Mouse (Mus musculus) thymus, adult 2 months (tissue): ENCODE measurements around the gene Cox19. TPM values are rescaled to one million over a fixed set of nuclear protein-coding genes. Genes with fewer than 3 reads are reported as not detected.
A peak's percentile ranks its signal among the peaks of the same experiment; 100 is the strongest.

Experiments used
- DNase-seq: peaks from one replicate; pipeline ENCODE4 v3.0.0; 2021
- H3K27ac ChIP-seq: fragments of 200-500 bp; 2 replicates; pipeline ENCODE4 v1.5.1; 2012; ENCODE audit warnings: low read length, control low read depth; ENCODE audit not compliant: control insufficient read depth, insufficient read depth
- H3K27me3 ChIP-seq: fragments of 200-500 bp; 2 replicates; pipeline ENCODE4 v1.6.1; 2012; ENCODE audit warnings: mild to moderate bottlenecking, low read length, moderate library complexity, mixed read lengths; ENCODE audit not compliant: control insufficient read depth, insufficient read depth
- H3K36me3 ChIP-seq: fragments of 200-500 bp; 2 replicates; pipeline ENCODE4 v1.6.1; 2012; ENCODE audit warnings: mild to moderate bottlenecking, low read length, moderate library complexity; ENCODE audit not compliant: control insufficient read depth, insufficient read depth
- H3K4me1 ChIP-seq: fragments of 200-500 bp; replicated peaks from 2 replicates; pipeline ENCODE4 v1.6.1; 2012; ENCODE audit warnings: low read length; ENCODE audit not compliant: control insufficient read depth, insufficient read depth
- H3K4me3 ChIP-seq: fragments of 200-500 bp; 2 replicates; pipeline ENCODE4 v1.5.1; 2012; ENCODE audit warnings: mild to moderate bottlenecking, low read length, control low read depth, moderate library complexity; ENCODE audit not compliant: control insufficient read depth, insufficient read depth
- CTCF ChIP-seq: fragments of 200-500 bp; IDR thresholded peaks from 2 replicates; pipeline ENCODE4 v1.5.1; 2012; ENCODE audit warnings: mild to moderate bottlenecking, control low read depth, low read length, moderate library complexity, borderline replicate concordance; ENCODE audit not compliant: control insufficient read depth, poor library complexity, insufficient read depth; ENCODE audit errors: extremely low read depth
- POLR2A ChIP-seq: fragments of 200-500 bp; IDR thresholded peaks from 2 replicates; pipeline ENCODE4 v1.6.1; 2012; ENCODE audit warnings: mild to moderate bottlenecking, low read length, control low read depth, moderate library complexity; ENCODE audit not compliant: control insufficient read depth, poor library complexity, insufficient read depth; ENCODE audit errors: extremely low read depth
- WGBS: fragments of 180-500 bp; shearing (Covaris S2); methylation state at CpG from one replicate; pipeline ENCODE4 v1.1.7; 2018; 5-methylcytosine and 5-hydroxymethylcytosine counted together
- polyA plus RNA-seq: library from polyadenylated mRNA; depleted of rRNA; stranded (reverse); fragments of >200 nt; gene quantifications from 2 replicates; pipeline ENCODE4 v1.2.3, GENCODE M21; 2012

The Cox19 gene
- polyA plus RNA-seq, 1 experiment: 99.2 TPM

DNA sequence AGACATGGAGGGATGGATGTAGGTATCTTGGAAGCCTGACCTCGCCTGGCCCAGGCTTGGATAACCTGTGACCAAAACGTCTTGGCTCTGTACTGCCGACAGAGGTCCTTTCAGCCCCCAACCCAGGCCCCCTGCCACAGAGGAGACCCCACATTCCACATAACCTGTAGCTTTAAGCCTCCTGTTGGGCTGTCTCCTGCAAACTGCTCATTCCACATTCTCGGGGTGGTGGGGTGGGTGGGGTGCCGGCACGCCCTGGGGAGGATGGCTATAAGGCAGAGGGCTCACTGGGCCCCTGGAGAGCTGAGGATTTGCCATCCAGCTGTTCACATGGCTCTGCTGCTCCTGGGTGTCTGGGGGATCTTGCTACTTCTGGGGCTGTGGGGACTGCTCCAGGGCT is 1.1 kb upstream of the Cox19 start, which contains the start of gene Cyp2w1:
Cyp2w1 (plus strand) TSS at position 301 of the 400 bp plus-strand sequence.
- 91% methylated on average over 6 of the region's 6 CpGs for WGBS
- no peak within 1 kb of the TSS for H3K27ac ChIP-seq
- no peaks in the 10 kb centered on the region for H3K27me3 ChIP-seq

DNA sequence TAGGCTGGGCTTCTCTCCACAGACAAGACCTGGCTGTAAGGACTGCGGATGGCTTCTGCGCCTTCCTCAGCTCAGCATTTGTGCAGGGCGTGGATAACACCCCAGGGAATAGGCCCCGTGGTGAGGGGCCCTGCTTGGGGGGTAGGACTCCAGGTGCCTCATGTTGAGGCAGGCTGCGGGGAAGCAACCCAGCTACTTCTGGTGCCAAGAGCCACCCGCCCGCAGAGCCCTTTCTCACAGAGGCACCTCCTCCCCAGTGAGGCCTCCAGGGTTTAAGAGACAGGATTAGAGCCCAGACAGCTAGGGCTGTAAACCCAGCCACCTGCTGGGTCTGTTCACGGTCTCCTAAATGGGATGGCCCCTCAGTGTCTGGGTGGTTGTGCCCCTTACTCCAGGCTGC is 410 bp upstream of the Cox19 start:
- Histone ChIP-seq H3K36me3 (no peaks in the 10 kb centered on the region), H3K27me3 (no peaks in the 10 kb centered on the region), H3K4me3 (no peak overlapping the region), H3K27ac (no peak overlapping the region), H3K4me1 (no peaks in the 10 kb centered on the region)
- TF ChIP-seq CTCF (no peak), POLR2A (no peak)
- 62% methylated on average over 8 of the region's 8 CpGs for WGBS
- no peak for DNase-seq

More for the DNA sequence above, 1.1 kb upstream of the Cox19 start, which contains the start of gene Cyp2w1:
- Histone ChIP-seq H3K4me3 (no peak within 1 kb of the TSS), H3K36me3 (no peaks in the 10 kb centered on the region), H3K4me1 (no peaks in the 10 kb centered on the region)
- no peak for DNase-seq
- no peak for TF ChIP-seq CTCF
- TF ChIP-seq POLR2A: no peak

DNA sequence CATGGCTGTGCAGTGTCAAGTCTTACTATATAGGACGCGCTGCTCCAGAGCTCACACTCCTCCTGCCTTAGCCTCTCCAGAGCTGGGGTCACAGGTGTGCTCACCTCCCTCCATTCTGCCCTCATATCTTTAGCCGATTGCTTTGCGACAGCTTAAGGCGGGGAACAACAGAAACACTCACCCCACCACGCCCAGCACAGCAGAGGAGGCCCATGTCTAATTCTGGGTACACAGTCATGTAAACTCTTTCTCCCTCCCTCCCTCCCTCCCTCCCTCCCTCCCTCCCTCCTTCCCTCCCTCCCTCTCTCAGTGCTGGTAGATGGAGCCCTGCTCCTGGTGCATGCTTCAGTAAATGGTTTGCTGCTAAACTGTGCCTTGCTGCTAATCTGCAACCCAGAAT is 1.5 kb downstream of the Cox19 start:
- no peak for DNase-seq
- TF ChIP-seq CTCF (no peak), POLR2A (no peak)
- WGBS: 87% methylated on average over 6 of the region's 6 CpGs
- H3K27ac ChIP-seq: no peak overlapping the region
- no peaks in the 10 kb centered on the region for H3K36me3 ChIP-seq
- no peak overlapping the region for H3K4me3 ChIP-seq
- no peaks in the 10 kb centered on the region for H3K27me3 ChIP-seq
- 0 out of 2 replicates have a peak, but pooled peaks cover 3% of the 10 kb centered on the region for H3K4me1 ChIP-seq

DNA sequence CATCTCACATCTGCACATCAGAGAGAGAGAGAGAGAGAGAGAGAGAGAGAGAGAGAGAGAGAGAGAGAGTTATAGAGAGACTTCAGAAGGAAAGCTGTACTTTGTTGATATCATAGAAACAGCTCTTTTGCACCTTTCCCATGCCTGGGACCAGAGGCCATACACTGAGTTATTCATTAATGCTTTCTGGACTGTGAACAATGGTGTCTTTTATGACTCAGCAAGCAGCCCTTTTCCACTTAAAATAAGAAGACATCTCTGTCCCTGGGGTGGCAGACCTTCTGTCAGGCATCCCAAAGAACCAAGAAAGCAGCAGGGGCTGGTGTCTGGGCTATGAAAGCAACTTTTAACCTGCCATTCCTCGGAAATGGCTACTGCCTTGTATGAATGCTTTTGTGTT is 4.0 kb downstream of the Cox19 start:
- DNase-seq: no peak
- 93% methylated on average over 1 of the region's 1 CpGs for WGBS
- H3K36me3 ChIP-seq: peaks cover under 1% of the 10 kb centered on the region; the same call in 1 of the 2 replicates
- TF ChIP-seq CTCF (no peak), POLR2A (no peak)
- H3K4me3 ChIP-seq: no peak overlapping the region
- no peak overlapping the region for H3K27ac ChIP-seq
- H3K4me1 ChIP-seq: peaks cover 14% of the 10 kb centered on the region
- no peaks in the 10 kb centered on the region for H3K27me3 ChIP-seq

DNA sequence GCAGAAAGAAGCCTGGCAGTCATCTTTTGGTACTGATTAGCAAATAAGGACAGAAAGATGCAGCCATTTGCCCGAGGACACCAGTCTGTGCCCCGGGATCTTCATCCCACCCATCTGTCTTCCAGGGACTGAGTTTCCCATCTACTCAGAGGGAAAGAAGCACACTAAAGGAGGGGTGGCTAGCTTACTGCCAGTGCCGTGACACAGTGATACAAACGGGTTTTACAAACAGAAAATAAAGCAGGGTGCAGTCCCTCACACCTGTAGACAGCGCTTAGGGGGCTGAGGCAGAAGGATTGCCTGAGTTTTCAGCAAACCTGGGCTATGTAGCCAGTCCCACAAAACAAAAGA is 5.9 kb downstream of the Cox19 start:
- Histone ChIP-seq H3K4me1 (peaks cover 14% of the 10 kb centered on the region), H3K4me3 (no peak overlapping the region), H3K27ac (no peak overlapping the region), H3K27me3 (no peaks in the 10 kb centered on the region), H3K36me3 (peaks cover 10% of the 10 kb centered on the region)
- 15% methylated on average over 5 of the region's 5 CpGs for WGBS
- no peak for DNase-seq
- TF ChIP-seq POLR2A (no peak), CTCF (no peak)

DNA sequence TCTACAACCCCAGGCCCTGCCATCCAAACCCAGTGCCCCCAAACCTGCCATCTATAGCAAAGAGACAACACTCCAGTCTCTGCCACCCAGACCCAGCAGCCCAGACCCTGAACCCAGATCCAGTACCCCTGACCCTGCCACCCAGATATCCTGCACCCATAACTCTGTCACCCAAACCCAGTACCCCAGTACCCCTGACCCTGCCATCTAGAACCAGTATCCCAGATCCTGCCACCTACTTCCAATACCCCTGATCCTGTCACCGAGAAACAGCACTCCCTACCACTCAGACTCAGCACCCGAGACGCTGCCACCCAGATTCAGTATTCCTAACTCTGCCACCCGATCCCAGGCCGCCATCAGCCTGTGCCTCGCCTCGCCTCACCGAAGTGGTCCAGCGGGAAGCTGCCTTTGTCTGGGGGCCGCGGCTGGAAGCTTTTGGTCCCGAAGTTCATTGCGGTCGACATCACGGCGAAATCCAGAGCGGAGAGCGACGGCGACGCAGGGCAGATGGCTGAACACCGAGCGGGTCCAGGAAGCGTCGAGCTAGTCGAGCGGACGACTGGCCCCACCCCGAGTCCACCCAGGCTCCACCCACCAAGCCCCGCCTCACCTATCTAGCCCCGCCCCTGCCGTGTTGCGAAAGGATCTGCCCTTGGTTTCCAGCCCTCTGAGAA is 6.4 kb downstream of the Cox19 start:
- H3K4me3 ChIP-seq: peak overlapping the region; percentile 91
- peak; percentile 92 for DNase-seq
- no peaks in the 10 kb centered on the region for H3K27me3 ChIP-seq
- 0 out of 2 replicates have a peak, but pooled peaks have one; percentile 30 for TF ChIP-seq CTCF
- 0 out of 2 replicates have a peak, but pooled peaks have one; percentile 34 for TF ChIP-seq POLR2A
- peaks cover 10% of the 10 kb centered on the region for H3K36me3 ChIP-seq
- WGBS: under 1% methylated on average over 33 of the region's 33 CpGs
- no peak overlapping the region for H3K27ac ChIP-seq
- H3K4me1 ChIP-seq: peaks cover 14% of the 10 kb centered on the region
